Mouse (Mus musculus) liver, adult 2 months (tissue): ENCODE data around the gene Iffo1. TPM values are rescaled to one million over a fixed set of nuclear protein-coding genes. Genes with fewer than 3 reads are reported as not detected.
A peak's percentile ranks its signal among the peaks of the same experiment; 100 is the strongest.

Source experiments
- DNase-seq: peaks from one replicate; pipeline ENCODE4 v3.0.0-alpha.2; 2011; ENCODE audit warnings: low read depth, low spot score; ENCODE audit errors: extremely low read depth
- H3K27ac ChIP-seq: fragments of 200-500 bp; replicated peaks from 2 replicates; pipeline ENCODE4 v1.5.1; 2012; ENCODE audit warnings: low read depth, mild to moderate bottlenecking, control low read depth, inconsistent platforms, low read length; ENCODE audit not compliant: insufficient read depth
- H3K27me3 ChIP-seq: fragments of 200-500 bp; 2 replicates; pipeline ENCODE4 v1.6.1; 2012; ENCODE audit warnings: mild to moderate bottlenecking, moderate library complexity, low read length, inconsistent platforms; ENCODE audit not compliant: control insufficient read depth, insufficient read depth
- H3K36me3 ChIP-seq: fragments of 200-500 bp; 2 replicates; pipeline ENCODE4 v1.6.1; 2012; ENCODE audit warnings: low read length, inconsistent platforms; ENCODE audit not compliant: control insufficient read depth, insufficient read depth
- H3K4me1 ChIP-seq: fragments of 200-500 bp; 2 replicates; pipeline ENCODE4 v1.6.1; 2011; ENCODE audit warnings: low read length; ENCODE audit not compliant: control insufficient read depth, insufficient read depth
- H3K4me3 ChIP-seq: fragments of 200-500 bp; 2 replicates; pipeline ENCODE4 v1.5.1; 2011; ENCODE audit warnings: low read depth, mild to moderate bottlenecking, control low read depth, low read length, moderate library complexity; ENCODE audit not compliant: insufficient read depth
- H3K79me2 ChIP-seq: fragments of 200-500 bp; 2 replicates; pipeline ENCODE4 v1.6.1; 2012; ENCODE audit warnings: inconsistent platforms, mild to moderate bottlenecking, low read length, moderate library complexity; ENCODE audit not compliant: control insufficient read depth, insufficient read depth
- H3K9ac ChIP-seq: fragments of 200-500 bp; 2 replicates; pipeline ENCODE4 v1.6.1; 2012; ENCODE audit warnings: low read depth, mild to moderate bottlenecking, control low read depth, inconsistent platforms, low read length
- CTCF ChIP-seq: fragments of 200-500 bp; IDR thresholded peaks from 2 replicates; pipeline ENCODE4 v1.5.1; 2011; ENCODE audit warnings: low read depth, low read length, control low read depth
- POLR2A ChIP-seq: fragments of 200-500 bp; IDR thresholded peaks from 2 replicates; pipeline ENCODE4 v1.6.1; 2011; ENCODE audit warnings: low read length, control low read depth; ENCODE audit not compliant: insufficient read depth; ENCODE audit errors: extremely low read depth
- WGBS: fragments of 180-500 bp; shearing (Covaris S2); methylation state at CpG from one replicate; pipeline ENCODE4 v1.1.7; 2018; 5-methylcytosine and 5-hydroxymethylcytosine counted together
- polyA plus RNA-seq: library from polyadenylated mRNA; depleted of rRNA; stranded (reverse); fragments of >200 nt; gene quantifications from 2 replicates; pipeline ENCODE4 v1.2.3, GENCODE M21; 2012
- total RNA-seq: library from RNA; depleted of rRNA; stranded (reverse); fragments of >200 nt; gene quantifications from 2 replicates; pipeline ENCODE4 v1.2.3, GENCODE M21; 2014

Iffo1 gene
- total and polyA plus RNA-seq, 2 experiments, result 2.5 to 9.9 TPM

DNA sequence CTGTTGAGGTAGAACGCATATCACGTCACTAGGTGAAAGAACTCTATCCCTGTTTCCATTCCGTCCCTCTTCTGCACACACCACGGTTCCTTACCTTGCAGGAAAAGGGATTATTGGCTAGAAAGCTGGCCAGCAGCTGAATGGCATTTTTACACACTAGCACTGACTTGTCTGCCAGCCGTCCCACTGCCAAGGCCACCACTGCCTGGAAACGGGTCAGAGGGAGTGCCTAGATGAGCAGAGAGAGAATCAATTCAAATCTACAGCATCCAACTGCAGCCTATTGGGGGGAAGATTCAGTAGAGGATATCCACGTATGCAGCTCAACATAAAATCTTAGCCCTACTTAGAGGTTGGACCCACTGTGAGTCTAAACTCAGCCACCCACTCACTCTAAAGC, 34.6 kb downstream of the Iffo1 start:
- no peaks in the 10 kb centered on the region for H3K79me2 ChIP-seq
- no peak for DNase-seq
- H3K36me3 ChIP-seq, result peaks cover 1% of the 10 kb centered on the region; the same call in 1 of the 2 replicates
- no peak overlapping the region for H3K27ac ChIP-seq
- no peak for TF ChIP-seq POLR2A
- TF ChIP-seq CTCF, result no peak
- H3K4me1 ChIP-seq, result no peaks in the 10 kb centered on the region
- no peak overlapping the region for H3K4me3 ChIP-seq
- H3K9ac ChIP-seq, result no peak overlapping the region
- WGBS, result 81% methylated on average over 7 of the region's 7 CpGs
- no peaks in the 10 kb centered on the region for H3K27me3 ChIP-seq

- Histone ChIP-seq H3K9ac (no peak overlapping the region), H3K27me3 (no peaks in the 10 kb centered on the region), H3K4me3 (no peak overlapping the region), H3K79me2 (no peaks in the 10 kb centered on the region), H3K36me3 (peaks cover 8% of the 10 kb centered on the region; the same call in 1 of the 2 replicates), H3K27ac (no peak overlapping the region), H3K4me1 (no peaks in the 10 kb centered on the region)
- TF ChIP-seq POLR2A, result no peak
- no peak for TF ChIP-seq CTCF
- DNase-seq, result no peak
- 79% methylated on average over 5 of the region's 5 CpGs for WGBS
These were observed 37.1 kb downstream of the Iffo1 start for GRCm38 (mm10) chr6:125182133-125182532.

DNA sequence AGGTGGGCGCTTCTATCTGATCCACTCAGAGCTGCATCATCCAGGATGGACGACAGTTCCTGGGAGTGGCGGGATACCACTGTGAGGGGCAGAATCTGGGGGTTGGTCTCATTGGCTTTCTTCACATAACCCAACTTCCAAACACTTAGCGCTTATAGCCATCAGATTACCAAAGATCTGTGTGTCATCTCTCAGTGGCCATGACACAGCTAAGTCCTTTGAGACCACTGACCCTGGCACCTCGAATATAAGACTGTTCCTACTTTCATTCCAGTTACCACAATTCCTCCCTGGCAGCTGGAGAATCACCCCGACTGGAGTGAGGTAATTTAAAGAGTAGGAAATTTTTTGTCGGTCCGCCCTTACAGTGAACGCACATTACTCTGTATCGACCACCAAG, 41.2 kb downstream of the Iffo1 start:
- Histone ChIP-seq H3K27ac (no peak overlapping the region), H3K79me2 (no peaks in the 10 kb centered on the region), H3K36me3 (peaks cover 8% of the 10 kb centered on the region; the same call in 1 of the 2 replicates), H3K4me3 (no peak overlapping the region), H3K4me1 (no peaks in the 10 kb centered on the region), H3K27me3 (no peaks in the 10 kb centered on the region), H3K9ac (no peak overlapping the region)
- DNase-seq, result no peak
- TF ChIP-seq POLR2A (no peak), CTCF (no peak)
- WGBS, result 95% methylated on average over 10 of the region's 10 CpGs

DNA sequence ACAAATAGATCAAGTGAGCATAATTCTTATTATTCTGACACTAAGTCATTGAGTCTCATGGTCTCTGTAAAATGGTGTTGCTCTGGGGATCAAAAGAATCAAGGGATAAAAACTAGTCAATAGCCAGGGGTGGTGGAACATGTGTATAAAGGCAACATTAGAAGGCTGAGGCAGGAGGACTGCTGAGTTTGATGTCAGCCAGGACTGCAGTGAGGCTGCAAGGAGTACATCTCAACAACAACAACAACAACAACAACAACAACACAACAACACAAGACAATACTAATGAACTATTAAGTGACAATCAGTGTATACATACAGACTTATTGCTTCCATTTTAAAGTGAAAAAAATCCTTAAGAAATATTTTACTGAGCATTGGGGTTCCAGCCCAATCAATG, 45.8 kb downstream of the Iffo1 start:
- H3K36me3 ChIP-seq, result peaks cover 13% of the 10 kb centered on the region; the same call in 1 of the 2 replicates
- no peak for TF ChIP-seq CTCF
- TF ChIP-seq POLR2A, result no peak
- H3K4me3 ChIP-seq, result no peak overlapping the region
- H3K9ac ChIP-seq, result no peak overlapping the region
- no peaks in the 10 kb centered on the region for H3K27me3 ChIP-seq
- no peak overlapping the region for H3K27ac ChIP-seq
- H3K4me1 ChIP-seq, result peaks cover 2% of the 10 kb centered on the region
- no peak for DNase-seq
- H3K79me2 ChIP-seq, result no peaks in the 10 kb centered on the region

DNA sequence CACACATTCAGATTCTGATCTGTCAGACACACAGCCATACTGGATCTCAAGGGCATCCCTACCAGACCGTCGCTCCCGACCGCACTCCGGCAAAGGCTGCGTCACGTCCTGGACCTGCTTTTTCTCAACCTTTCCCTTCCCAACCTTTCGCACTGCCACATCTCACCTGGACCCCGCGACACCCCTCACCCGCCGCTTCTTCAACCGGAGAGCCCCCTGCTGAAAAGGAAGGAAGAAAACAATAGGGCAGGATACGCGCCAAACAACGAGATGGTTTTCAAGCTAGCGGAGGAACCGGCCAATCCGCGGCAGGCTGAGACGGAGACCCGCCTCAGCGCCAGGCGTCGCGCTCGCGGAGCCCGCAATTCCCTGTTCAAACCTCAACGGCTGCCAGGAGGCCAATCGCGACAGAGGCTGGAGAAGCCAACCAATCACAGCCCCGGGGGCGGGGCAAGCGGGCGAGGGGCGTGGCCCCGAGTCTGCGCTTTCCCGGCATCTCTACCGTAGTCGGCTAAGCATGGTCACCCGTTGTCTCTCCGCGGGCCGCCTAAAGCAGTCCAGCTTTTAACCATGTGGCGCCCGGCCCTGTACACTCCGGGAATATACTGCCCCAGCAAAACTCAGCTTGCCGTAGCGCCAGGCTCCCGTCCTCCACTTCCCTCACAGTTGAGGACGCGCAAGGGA, 46.4 kb downstream of the Iffo1 start, which contains the start of the genes Ncapd2 and Mrpl51:
Gene Ncapd2 (minus strand): TSS at position 370 of the 684 bp plus-strand sequence.
Gene Mrpl51 (plus strand): TSS at position 470 of the 684 bp plus-strand sequence.
- H3K4me1 ChIP-seq, result peaks cover 2% of the 10 kb centered on the region
- H3K27me3 ChIP-seq, result no peaks in the 10 kb centered on the region
- peak within 1 kb of the TSS; percentile 85 for H3K9ac ChIP-seq
- TF ChIP-seq CTCF (no peak), POLR2A (peak; percentile 43; the same call in 1 of the 2 replicates)
- H3K27ac ChIP-seq, result peak within 1 kb of the TSS; percentile 86
- peaks cover 13% of the 10 kb centered on the region; the same call in 1 of the 2 replicates for H3K36me3 ChIP-seq
- under 1% methylated on average over 54 of the region's 54 CpGs for WGBS
- peak within 1 kb of the TSS; percentile 65 for H3K4me3 ChIP-seq
- H3K79me2 ChIP-seq, result no peaks in the 10 kb centered on the region
- peak; percentile 87 for DNase-seq

GRCm38 (mm10) chr6:125192016-125192714, 47.1 kb downstream of the Iffo1 start:
- Histone ChIP-seq H3K4me3 (peak overlapping the region; percentile 65), H3K4me1 (peaks cover 2% of the 10 kb centered on the region), H3K27me3 (no peaks in the 10 kb centered on the region), H3K9ac (peak overlapping the region; percentile 85), H3K79me2 (no peaks in the 10 kb centered on the region), H3K27ac (peak overlapping the region; percentile 86), H3K36me3 (peaks cover 13% of the 10 kb centered on the region; the same call in 1 of the 2 replicates)
- DNase-seq, result peak; percentile 87
- under 1% methylated on average over 34 of the region's 34 CpGs for WGBS
- TF ChIP-seq POLR2A, result peak; percentile 49; the same call in 1 of the 2 replicates
- no peak for TF ChIP-seq CTCF
